Mouse (Mus musculus): ENCODE data around the gene Atp1a4. TPM values are rescaled to one million over a fixed set of nuclear protein-coding genes. Genes with fewer than 3 reads are reported as not detected.
A peak's percentile ranks its signal among the peaks of the same experiment; 100 is the strongest.

Atp1a4 gene
- polyA plus RNA-seq, 1 experiment from 2014 or later = not detected

DNA sequence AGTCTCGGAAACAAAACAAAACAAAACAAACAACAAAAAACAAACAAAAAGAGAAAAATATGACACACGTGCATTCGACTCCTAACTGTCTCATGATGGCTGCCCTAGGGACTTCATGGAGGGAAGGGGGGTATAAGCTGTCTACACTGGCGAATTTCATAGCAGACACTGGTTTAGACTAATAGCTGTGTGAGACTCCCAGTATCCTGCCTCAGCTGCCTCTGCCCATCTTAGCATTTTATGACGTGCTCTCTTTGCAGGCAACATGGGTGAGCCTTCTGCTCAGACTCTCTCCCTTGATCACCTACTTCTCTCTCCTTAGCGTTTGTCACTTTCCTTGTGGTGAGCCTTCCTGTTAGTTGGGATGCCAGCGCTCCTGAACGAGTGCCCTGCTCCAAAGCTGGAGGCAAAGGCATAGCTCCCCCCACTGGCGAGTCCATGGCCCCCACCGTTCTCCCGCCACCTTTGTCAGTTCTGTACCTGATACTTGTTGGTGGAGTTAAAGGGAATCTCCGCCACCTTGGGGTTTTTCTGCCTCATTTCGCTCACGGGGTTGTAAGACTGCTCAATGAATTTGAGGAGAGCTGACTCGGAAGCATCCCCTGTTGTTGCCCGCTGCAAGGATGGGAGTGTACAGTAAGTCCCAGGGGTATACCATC, 14.5 kb downstream of the Atp1a4 start:
- TF ChIP-seq CTCF (IDR thresholded peaks at IDR 0.05; ENCODE audit: low read depth) = peak; percentile 54
- no peak for TF ChIP-seq EP300 (optimal IDR thresholded peaks at IDR 0.05)
- no peak for ATAC-seq (ENCODE audit: low FRiP score, low TSS enrichment)

DNA sequence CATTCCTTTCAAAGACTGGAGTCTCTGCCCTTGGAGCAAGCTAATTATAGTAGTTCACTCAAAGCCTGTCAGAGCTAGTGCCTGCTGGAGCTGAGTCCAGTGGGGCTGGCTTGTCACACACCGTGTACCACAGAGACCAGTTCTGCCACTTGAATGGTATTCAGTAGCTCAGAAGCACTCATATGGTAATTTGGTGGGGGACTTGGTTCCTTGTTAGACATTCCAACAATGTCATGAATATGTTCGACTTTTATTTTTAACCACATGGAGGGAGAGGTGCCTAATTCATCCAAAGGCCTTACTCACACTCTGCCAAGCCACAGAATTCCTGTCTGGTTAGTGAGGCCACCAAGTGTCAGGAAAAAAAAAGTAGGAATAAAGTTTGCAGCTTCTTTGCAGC, 15.8 kb downstream of the Atp1a4 start:
- Histone ChIP-seq H3K9ac (ENCODE audit: low read length) (no peak overlapping the region), H3K4me1 (replicated peaks; ENCODE audit: control insufficient read depth, insufficient read depth) (no peaks in the 10 kb centered on the region), H3K9me3 (ENCODE audit: control insufficient read depth, low read length) (no peaks in the 10 kb centered on the region), H3K4me2 (replicated peaks; ENCODE audit: low read depth) (no peak overlapping the region), H3K27ac (replicated peaks) (no peak overlapping the region), H3K4me3 (ENCODE audit: low read depth, low read length) (no peak overlapping the region), H3K27me3 (ENCODE audit: control insufficient read depth, insufficient read depth, low read length) (no peaks in the 10 kb centered on the region), H3K36me3 (ENCODE audit: control insufficient read depth, insufficient read depth, low read length) (no peaks in the 10 kb centered on the region)
- DNase-seq (ENCODE audit: low spot score) = no peak
- 44% methylated on average over 2 of the region's 2 CpGs for whole genome bisulfite sequencing
- no peak for ATAC-seq (ENCODE audit: low FRiP score, low TSS enrichment)
- TF ChIP-seq EP300 (optimal IDR thresholded peaks at IDR 0.05) (no peak), CTCF (IDR thresholded peaks at IDR 0.05; ENCODE audit: low read depth) (no peak)

More for the DNA sequence above, 14.5 kb downstream of the Atp1a4 start:
- Histone ChIP-seq H3K4me2 (replicated peaks; ENCODE audit: low read depth) (no peak overlapping the region), H3K9ac (ENCODE audit: low read length) (no peak overlapping the region), H3K36me3 (ENCODE audit: control insufficient read depth, insufficient read depth, low read length) (no peaks in the 10 kb centered on the region), H3K27ac (replicated peaks) (no peak overlapping the region), H3K27me3 (ENCODE audit: control insufficient read depth, insufficient read depth, low read length) (no peaks in the 10 kb centered on the region), H3K9me3 (ENCODE audit: control insufficient read depth, low read length) (no peaks in the 10 kb centered on the region), H3K4me1 (replicated peaks; ENCODE audit: control insufficient read depth, insufficient read depth) (no peaks in the 10 kb centered on the region), H3K4me3 (ENCODE audit: low read depth, low read length) (no peak overlapping the region)
- peak; percentile 40 for DNase-seq (ENCODE audit: low spot score)
- 30% methylated on average over 16 of the region's 16 CpGs for WGBS

DNA sequence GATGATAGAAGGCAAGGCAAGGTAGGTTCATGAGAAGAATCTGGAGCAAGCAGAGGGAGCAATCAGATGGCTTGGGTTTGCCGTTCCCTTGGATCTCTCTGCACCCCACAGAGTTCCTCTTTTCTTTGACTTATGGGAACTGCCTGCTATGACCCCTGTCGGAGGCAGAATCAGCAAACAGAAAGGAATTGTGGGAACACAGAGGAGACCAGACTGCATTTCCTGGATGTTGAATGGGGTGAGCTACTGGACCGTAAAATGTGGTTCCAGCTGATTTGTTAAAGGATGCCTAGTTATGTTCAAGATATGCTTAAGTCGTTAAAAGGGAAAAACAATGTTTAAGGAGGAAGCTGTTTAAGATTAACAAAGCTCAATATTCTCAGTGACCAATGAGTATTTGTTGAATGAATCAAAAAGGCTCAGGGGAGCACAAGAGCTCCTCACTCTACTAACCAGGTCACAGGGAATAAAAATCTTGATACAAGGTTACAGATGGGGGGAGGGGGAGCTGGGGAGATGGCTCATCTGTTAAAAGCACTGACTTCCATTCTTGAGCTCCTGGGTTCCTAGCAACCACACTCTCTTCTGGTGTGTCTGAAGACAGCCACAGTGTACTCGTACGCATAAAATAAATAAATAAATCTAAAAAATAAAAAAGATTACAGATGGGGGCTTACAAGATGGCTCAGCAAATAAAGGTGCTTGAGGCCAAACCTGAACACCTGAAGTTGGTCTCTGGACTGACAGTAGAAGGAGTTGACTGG, 17.1 kb downstream of the Atp1a4 start:
- 66% methylated on average over 6 of the region's 6 CpGs for WGBS
- no peak overlapping the region for H3K9ac ChIP-seq (ENCODE audit: low read length)

DNA sequence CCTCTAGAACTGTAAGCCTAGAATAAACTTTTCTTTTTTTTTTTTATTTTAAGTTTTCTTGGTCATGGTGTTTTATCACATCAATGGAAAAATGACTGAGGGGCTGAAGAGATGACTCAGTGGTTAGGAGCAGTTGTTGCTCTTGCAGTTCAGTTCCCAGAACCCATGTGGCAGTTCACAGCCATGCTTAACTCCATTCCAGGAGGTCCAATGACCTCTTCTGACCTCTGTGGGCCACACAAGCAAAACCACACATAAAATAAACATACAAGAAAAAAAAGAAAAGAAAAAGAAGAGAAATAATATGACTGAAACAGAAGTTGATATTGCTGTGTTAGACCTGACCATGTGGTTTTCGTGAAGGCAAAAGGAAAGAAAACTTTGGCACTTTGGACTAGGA, 29.0 kb downstream of the Atp1a4 start:
- 83% methylated on average over 1 of the region's 1 CpGs for WGBS
- TF ChIP-seq CTCF (IDR thresholded peaks at IDR 0.05; ENCODE audit: low read depth) (no peak), EP300 (optimal IDR thresholded peaks at IDR 0.05) (no peak)
- Histone ChIP-seq H3K27ac (replicated peaks) (no peak overlapping the region), H3K4me2 (replicated peaks; ENCODE audit: low read depth) (no peak overlapping the region), H3K36me3 (ENCODE audit: control insufficient read depth, insufficient read depth, low read length) (no peaks in the 10 kb centered on the region), H3K4me1 (replicated peaks; ENCODE audit: control insufficient read depth, insufficient read depth) (no peaks in the 10 kb centered on the region), H3K4me3 (ENCODE audit: low read depth, low read length) (no peak overlapping the region), H3K27me3 (ENCODE audit: control insufficient read depth, insufficient read depth, low read length) (no peaks in the 10 kb centered on the region), H3K9ac (ENCODE audit: low read length) (no peak overlapping the region), H3K9me3 (ENCODE audit: control insufficient read depth, low read length) (no peaks in the 10 kb centered on the region)
- DNase-seq (ENCODE audit: low spot score) (no peak), ATAC-seq (ENCODE audit: low FRiP score, low TSS enrichment) (no peak)

More for the DNA sequence above, 17.1 kb downstream of the Atp1a4 start:
- Histone ChIP-seq H3K36me3 (ENCODE audit: control insufficient read depth, insufficient read depth, low read length) (no peaks in the 10 kb centered on the region), H3K4me3 (ENCODE audit: low read depth, low read length) (no peak overlapping the region), H3K4me2 (replicated peaks; ENCODE audit: low read depth) (no peak overlapping the region), H3K4me1 (replicated peaks; ENCODE audit: control insufficient read depth, insufficient read depth) (no peaks in the 10 kb centered on the region), H3K9me3 (ENCODE audit: control insufficient read depth, low read length) (no peaks in the 10 kb centered on the region), H3K27ac (replicated peaks) (no peak overlapping the region), H3K27me3 (ENCODE audit: control insufficient read depth, insufficient read depth, low read length) (no peaks in the 10 kb centered on the region)
- DNase-seq (ENCODE audit: low spot score) (no peak), ATAC-seq (ENCODE audit: low FRiP score, low TSS enrichment) (no peak)
- TF ChIP-seq CTCF (IDR thresholded peaks at IDR 0.05; ENCODE audit: low read depth) = no peak
- TF ChIP-seq EP300 (optimal IDR thresholded peaks at IDR 0.05) = no peak

DNA sequence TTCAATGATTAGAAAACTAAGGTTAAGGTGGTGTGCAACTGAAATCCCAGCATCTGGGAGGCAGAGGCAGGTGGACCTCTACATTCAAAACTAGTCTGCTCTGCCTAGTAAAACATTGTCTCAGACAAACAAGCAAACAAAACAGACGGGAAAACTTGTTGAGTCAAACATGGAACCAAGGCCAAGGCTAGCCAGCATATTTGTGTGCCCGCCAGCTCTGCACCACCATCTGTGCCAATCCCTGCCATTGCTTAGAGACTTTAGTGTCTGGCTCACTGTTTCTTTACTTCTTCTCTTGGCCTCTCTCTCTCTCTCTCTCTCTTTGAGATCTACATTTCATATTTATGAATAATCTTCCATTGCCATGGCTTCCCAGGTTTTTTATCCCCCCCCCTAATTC, 30.0 kb downstream of the Atp1a4 start:
- Histone ChIP-seq H3K4me3 (ENCODE audit: low read depth, low read length) (no peak overlapping the region), H3K27ac (replicated peaks) (no peak overlapping the region), H3K4me2 (replicated peaks; ENCODE audit: low read depth) (no peak overlapping the region), H3K9ac (ENCODE audit: low read length) (no peak overlapping the region), H3K9me3 (ENCODE audit: control insufficient read depth, low read length) (no peaks in the 10 kb centered on the region), H3K36me3 (ENCODE audit: control insufficient read depth, insufficient read depth, low read length) (no peaks in the 10 kb centered on the region), H3K4me1 (replicated peaks; ENCODE audit: control insufficient read depth, insufficient read depth) (no peaks in the 10 kb centered on the region), H3K27me3 (ENCODE audit: control insufficient read depth, insufficient read depth, low read length) (no peaks in the 10 kb centered on the region)
- TF ChIP-seq CTCF (IDR thresholded peaks at IDR 0.05; ENCODE audit: low read depth) (no peak), EP300 (optimal IDR thresholded peaks at IDR 0.05) (no peak)
- ATAC-seq (ENCODE audit: low FRiP score, low TSS enrichment) (no peak), DNase-seq (ENCODE audit: low spot score) (no peak)
- WGBS = 76% methylated on average over 2 of the region's 2 CpGs
